Mouse (Mus musculus) E14TG2a.4 (cell line): ENCODE results near the gene Clrn3.

ENCODE experiments used
- H3K27me3 ChIP-seq: 2 replicates; pipeline ENCODE4 v1.6.1; 2014; ENCODE audit warnings: low read length, control low read depth; ENCODE audit not compliant: insufficient read depth
- H3K36me3 ChIP-seq: 2 replicates; pipeline ENCODE4 v1.6.1; 2014; ENCODE audit warnings: low read length, control low read depth; ENCODE audit not compliant: insufficient read depth
- H3K4me1 ChIP-seq: replicated peaks from 2 replicates; pipeline ENCODE4 v1.6.1; 2014; ENCODE audit warnings: low read depth, low read length, control low read depth
- H3K4me3 ChIP-seq: replicated peaks from 2 replicates; pipeline ENCODE4 v1.5.1; 2014; ENCODE audit warnings: mild to moderate bottlenecking, low read length
- H3K9me3 ChIP-seq: 2 replicates; pipeline ENCODE4 v1.6.1; 2014; ENCODE audit warnings: low read length, control low read depth
- CTCF ChIP-seq: conservative IDR thresholded peaks from 2 replicates; pipeline ENCODE4 v1.5.1; 2014; ENCODE audit warnings: low read length
- NANOG ChIP-seq: IDR thresholded peaks from 2 replicates; pipeline ENCODE4 v1.6.1; 2014; ENCODE audit warnings: borderline replicate concordance, low read length, mixed read lengths
- POU5F1 ChIP-seq: IDR thresholded peaks from 2 replicates; pipeline ENCODE4 v1.6.1; 2014; ENCODE audit warnings: low read length, borderline replicate concordance

Gene Clrn3

DNA sequence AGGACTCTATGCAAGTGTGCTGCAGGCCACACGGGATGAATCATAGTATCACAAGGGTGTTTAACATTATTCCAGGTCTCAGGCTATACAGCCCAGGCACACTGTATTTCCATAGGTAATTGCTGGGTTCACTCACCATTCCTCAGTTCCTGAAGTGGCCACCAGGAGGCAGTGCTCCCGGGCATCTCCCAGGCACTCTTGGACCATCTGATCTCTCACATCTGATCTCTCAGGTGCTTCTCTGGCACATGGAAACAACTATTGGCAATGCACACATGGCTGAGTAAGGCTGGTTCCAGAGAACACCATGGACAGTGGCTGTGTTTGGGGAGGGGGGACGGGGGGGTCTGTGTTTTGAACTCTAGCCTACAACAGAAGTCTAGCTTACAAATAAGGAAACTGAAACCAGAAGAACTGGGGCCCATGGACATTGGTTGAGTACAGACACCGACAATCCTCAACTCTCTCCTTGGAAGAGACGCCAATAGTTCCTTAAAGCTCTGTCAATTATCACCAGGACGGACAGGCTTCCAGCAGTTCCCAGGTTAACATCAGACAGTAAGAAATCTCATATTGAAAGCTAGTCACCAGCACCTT is 40.1 kb downstream of the Clrn3 start:
- Histone ChIP-seq H3K4me1 (peaks cover 33% of the 10 kb centered on the region), H3K27me3 (peaks cover 12% of the 10 kb centered on the region), H3K36me3 (no peaks in the 10 kb centered on the region), H3K4me3 (no peak overlapping the region), H3K9me3 (peaks cover 16% of the 10 kb centered on the region)
- no peak for TF ChIP-seq POU5F1
- peak; percentile 80 for TF ChIP-seq CTCF

DNA sequence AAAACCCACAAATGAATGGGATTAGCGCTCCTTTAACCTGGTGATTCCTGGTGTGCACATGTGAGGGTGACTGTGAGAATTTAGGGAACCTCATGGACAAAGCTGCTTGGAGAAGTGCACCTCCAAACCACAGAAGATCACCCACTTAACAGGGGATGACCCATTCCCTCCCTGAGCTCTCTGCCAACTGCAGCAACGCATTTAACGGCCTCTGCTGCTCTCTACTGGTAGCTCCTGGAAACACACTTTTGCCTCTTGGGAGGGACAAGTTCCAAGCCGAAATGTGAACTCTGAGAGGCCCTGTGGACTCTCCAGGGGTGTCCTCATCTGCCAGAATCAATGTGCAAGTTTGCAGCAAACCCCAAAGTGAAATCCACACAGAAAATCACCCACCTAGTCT is 41.0 kb downstream of the Clrn3 start:
- Histone ChIP-seq H3K9me3 (peaks cover 16% of the 10 kb centered on the region), H3K4me3 (no peak overlapping the region), H3K36me3 (no peaks in the 10 kb centered on the region), H3K27me3 (peaks cover 18% of the 10 kb centered on the region), H3K4me1 (peaks cover 33% of the 10 kb centered on the region)
- no peak for TF ChIP-seq POU5F1
- TF ChIP-seq NANOG = no peak
- peak; percentile 81 for TF ChIP-seq CTCF

DNA sequence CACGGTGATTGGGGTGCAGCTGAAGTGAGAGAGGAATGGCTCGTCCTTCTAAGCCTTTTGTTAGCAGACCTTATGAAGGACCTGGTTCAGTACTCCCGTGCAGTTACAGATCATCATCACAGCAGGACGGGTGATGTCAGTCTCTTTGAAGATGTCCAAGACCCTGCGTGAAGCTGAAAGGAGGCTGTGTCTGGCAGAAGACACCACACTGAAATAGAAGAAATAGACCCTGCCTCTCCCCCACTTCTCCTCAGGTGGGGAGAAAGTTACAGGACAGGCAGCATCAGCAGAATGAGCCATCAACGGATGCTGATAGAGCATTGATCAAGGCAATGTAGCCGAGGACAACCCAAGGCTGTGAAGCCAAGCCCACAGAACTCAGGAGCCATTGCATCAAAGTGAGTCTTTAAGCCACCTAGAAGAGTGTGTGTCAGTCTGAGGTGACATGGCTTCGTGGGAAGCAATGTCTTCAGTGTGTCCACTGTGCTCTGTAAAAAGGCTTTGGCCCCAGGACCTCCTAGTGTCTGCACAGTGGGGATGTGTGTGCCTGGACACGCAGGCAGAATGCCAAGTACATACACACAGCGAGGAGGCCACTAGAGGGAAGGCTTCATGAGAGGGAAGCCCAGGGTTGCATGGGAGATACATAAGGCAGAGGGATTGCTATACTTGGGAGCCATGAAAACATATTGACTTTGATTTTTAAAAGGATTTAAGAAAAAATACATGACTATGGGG is 41.6 kb downstream of the Clrn3 start:
- Histone ChIP-seq H3K4me1 (peaks cover 33% of the 10 kb centered on the region), H3K27me3 (peaks cover 24% of the 10 kb centered on the region), H3K9me3 (peaks cover 14% of the 10 kb centered on the region), H3K4me3 (no peak overlapping the region), H3K36me3 (no peaks in the 10 kb centered on the region)
- TF ChIP-seq POU5F1 (no peak), NANOG (peak; percentile 15; the same call in 1 of the 2 replicates)

DNA sequence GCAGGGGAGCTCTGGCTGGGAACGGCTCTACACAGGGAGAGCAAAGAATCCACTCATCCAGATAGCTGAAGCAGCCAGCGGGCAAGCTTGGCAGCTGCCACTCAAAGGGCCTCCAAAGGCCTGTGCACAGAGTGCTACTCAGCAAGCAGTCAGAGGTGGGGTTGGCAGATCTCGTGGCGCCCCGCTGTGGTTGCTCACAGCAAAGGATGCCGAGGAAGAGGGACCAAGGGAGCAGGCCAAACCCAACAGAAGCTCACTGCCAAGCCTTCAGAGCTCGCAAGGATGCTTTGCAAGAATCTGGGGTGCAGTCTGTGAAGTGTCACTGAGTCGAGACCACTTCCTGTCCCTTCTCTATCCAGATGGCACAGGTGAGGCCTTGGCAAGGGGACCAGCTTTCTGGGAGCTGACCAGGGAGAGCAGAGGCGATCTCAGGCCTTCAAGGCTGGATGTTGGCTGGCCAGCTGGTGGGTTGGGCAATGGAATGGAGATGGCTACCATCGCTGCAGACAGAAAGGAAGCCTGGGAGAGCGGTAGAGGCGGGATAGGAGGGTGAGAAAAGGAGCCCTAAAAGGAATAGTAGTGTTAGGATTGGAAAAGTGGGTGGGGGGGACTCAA is 42.6 kb downstream of the Clrn3 start:
- H3K4me1 ChIP-seq = peaks cover 33% of the 10 kb centered on the region
- H3K27me3 ChIP-seq = peaks cover 32% of the 10 kb centered on the region
- H3K36me3 ChIP-seq = no peaks in the 10 kb centered on the region
- H3K4me3 ChIP-seq = no peak overlapping the region; the same call in 1 of the 2 replicates
- H3K9me3 ChIP-seq = peaks cover 11% of the 10 kb centered on the region
- TF ChIP-seq POU5F1 (no peak), CTCF (no peak), NANOG (no peak)

DNA sequence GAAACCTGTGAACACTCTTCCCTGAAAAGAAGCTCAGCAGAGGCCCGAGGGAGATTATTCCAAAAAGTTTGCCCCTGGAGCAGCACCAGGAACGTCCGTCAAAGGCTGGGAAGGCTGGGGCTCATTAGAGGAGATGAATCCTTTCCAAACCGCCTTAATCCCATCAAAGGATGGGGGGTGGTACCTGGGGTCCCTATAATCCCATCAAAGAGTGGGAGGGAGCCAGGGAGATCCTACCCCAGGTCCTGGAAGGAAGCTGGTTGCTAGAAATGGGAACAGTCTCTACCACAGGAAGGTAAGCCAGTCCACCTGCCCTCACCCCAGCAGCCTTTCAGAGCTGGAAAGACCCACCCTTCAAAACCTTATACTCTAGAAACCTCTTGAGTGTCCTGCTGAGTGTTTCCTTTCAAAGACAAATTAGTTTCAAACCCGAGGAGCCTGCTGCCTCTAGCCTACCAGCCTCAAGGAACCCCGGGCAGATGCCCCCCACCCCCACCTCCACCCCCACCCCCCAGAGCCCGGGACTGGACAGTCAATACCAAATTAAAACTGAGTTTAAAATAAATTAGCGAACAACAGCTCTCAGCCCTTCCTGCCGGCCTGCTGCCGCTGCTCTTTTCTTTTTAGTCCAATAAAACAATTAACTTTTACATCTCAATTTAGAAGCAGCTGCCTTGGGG is 43.2 kb downstream of the Clrn3 start:
- TF ChIP-seq NANOG (no peak), CTCF (no peak)
- Histone ChIP-seq H3K4me3 (no peak overlapping the region), H3K27me3 (peaks cover 34% of the 10 kb centered on the region), H3K9me3 (peaks cover 11% of the 10 kb centered on the region), H3K4me1 (peaks cover 34% of the 10 kb centered on the region), H3K36me3 (no peaks in the 10 kb centered on the region)

DNA sequence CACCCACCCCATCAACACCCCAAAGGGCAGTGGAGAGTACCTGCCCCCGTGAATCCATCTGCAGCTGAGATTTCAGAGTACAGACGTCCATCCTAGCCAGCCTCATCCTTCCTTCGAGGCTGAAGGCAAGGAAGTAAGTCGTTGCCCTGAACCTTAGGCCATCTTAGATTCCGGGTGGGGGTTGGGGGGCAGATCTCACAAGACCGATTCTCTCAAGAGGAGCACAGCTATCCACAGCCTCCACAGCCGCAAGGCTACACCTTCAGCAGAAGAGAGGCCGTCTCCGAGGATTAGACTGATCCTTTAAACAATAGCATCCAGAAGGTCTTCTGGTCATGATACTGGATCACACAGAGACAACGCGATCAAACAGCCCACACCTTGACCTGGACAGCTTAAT is 44.1 kb downstream of the Clrn3 start:
- Histone ChIP-seq H3K36me3 (no peaks in the 10 kb centered on the region), H3K27me3 (peaks cover 33% of the 10 kb centered on the region), H3K4me1 (peaks cover 43% of the 10 kb centered on the region), H3K4me3 (no peak overlapping the region), H3K9me3 (peaks cover 11% of the 10 kb centered on the region)
- TF ChIP-seq POU5F1 (no peak), CTCF (no peak), NANOG (no peak)

DNA sequence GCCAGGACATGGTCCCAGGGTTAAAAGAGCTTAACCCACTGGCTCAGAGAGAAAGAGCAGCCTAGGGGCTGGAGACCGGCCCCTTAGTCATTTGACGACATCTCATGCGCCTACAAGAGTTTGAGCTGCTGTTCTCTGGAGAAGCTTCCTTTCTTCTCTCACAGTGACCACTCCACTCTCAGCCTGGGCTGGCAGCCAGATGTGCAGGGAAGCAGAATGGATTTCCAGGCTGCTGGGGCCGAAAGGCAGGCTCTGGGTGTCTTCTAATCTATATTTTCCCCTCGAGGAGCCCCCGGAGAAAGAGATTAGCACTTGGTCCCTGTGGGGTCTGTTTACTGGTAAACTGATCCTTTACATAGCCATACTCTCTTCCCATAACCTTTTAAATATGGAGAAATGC is 44.7 kb downstream of the Clrn3 start:
- H3K36me3 ChIP-seq = no peaks in the 10 kb centered on the region
- TF ChIP-seq CTCF (no peak), POU5F1 (no peak), NANOG (no peak)
- H3K4me3 ChIP-seq = no peak overlapping the region
- H3K4me1 ChIP-seq = peaks cover 49% of the 10 kb centered on the region
- peaks cover 33% of the 10 kb centered on the region for H3K27me3 ChIP-seq
- peaks cover 11% of the 10 kb centered on the region for H3K9me3 ChIP-seq

DNA sequence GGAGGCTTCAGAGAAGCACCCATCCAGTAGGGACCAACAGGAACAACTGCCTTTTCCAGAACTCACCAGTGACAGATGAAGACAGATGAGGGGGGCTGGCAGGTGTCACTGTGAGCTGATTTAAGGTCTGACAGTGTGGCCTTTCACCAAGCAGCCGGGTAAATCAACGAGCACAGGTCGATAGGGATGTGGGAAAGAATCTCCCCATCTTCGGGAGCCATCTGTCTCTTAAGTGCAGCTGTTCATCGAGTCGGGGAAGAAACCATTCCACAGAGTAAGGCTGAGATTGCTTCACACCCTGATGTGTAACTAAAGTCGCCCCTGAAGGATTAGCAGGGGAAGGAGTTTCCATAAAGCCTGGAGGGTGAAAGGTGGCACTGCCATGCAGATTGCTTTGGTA is 47.3 kb downstream of the Clrn3 start:
- Histone ChIP-seq H3K36me3 (no peaks in the 10 kb centered on the region), H3K9me3 (peaks cover 11% of the 10 kb centered on the region), H3K4me3 (no peak overlapping the region), H3K27me3 (peaks cover 33% of the 10 kb centered on the region), H3K4me1 (peaks cover 58% of the 10 kb centered on the region)
- TF ChIP-seq POU5F1 = no peak
- TF ChIP-seq NANOG = no peak
- no peak for TF ChIP-seq CTCF
